ENCODE assay signal across 25 mouse cellular contexts in the genomic region with DNA sequence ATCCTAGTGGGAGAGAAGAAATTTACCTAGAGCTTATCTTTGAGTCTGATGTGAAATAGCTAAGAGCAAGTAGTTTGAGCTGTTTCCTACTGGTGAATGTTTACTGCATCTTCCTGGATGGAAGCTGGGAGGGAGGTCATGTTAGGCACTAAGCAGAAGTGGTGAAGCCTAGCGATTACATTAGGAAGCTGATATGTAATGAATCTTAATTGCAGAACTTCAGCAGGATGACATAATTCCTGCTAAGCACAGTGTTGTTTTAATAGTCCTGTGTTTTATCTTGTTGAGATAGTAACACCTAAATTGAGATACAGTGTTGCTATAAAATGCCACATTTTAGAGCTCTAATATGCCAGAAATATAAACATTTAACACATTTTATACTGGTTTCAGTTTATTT. TPM values are rescaled to one million over a fixed set of nuclear protein-coding genes. Genes with fewer than 3 reads are reported as not detected.
DNase-seq lines count a peak whose midpoint lies in the region; ATAC-seq lines count a peak whose summit lies in the region.
"Had no signal": no experiment of that assay in that cellular context is flagged by ENCODE, and none has a peak within 500 bp of the region (broad histone marks: within the 10 kb centered on the region; RNA-seq: fewer than 3 reads in every experiment).

No protein-coding gene starts in this region.

- no peak overlapping the region for H3K4me2 ChIP-seq in embryonic facial prominence, embryonic 13.5 days
- H3K4me2 ChIP-seq in midbrain, embryonic 11.5 days, result no peak overlapping the region
- H3K4me2 ChIP-seq in midbrain, embryonic 14.5 days (ENCODE audit: low read length), result no peak overlapping the region
- H3K4me2 ChIP-seq: embryonic facial prominence, embryonic 12.5 days; forebrain, embryonic 12.5 days; heart, embryonic 13.5 days; hindbrain, embryonic 14.5 days; intestine, embryonic 15.5 days had no signal

- no peaks in the 10 kb centered on the region for H3K27me3 ChIP-seq in embryonic facial prominence, embryonic 13.5 days
- H3K27me3 ChIP-seq in embryonic facial prominence, embryonic 10.5 days (replicated peaks; ENCODE audit: low read depth, poor library complexity, severe bottlenecking), result no peaks in the 10 kb centered on the region
- no peaks in the 10 kb centered on the region for H3K27me3 ChIP-seq in midbrain, embryonic 11.5 days (ENCODE audit: control insufficient read depth, insufficient read depth, low read length)
- H3K27me3 ChIP-seq in midbrain, embryonic 10.5 days (ENCODE audit: low read depth, poor library complexity, severe bottlenecking), result no peaks in the 10 kb centered on the region
- no peaks in the 10 kb centered on the region for H3K27me3 ChIP-seq in midbrain, embryonic 14.5 days (ENCODE audit: control insufficient read depth, insufficient read depth, low read length)
- H3K27me3 ChIP-seq: embryonic facial prominence, embryonic 12.5 days; forebrain, embryonic 12.5 days; heart, embryonic 13.5 days; intestine, embryonic 15.5 days; Patski had no signal

- no peak for DNase-seq in embryonic facial prominence, embryonic 10.5 days (ENCODE audit: low spot score)
- DNase-seq in midbrain, embryonic 11.5 days (ENCODE audit: low spot score, missing footprints), result peak; percentile 23
- DNase-seq in midbrain, embryonic 10.5 days (ENCODE audit: low spot score), result no peak
- DNase-seq in urinary bladder, postnatal 4 days (ENCODE audit: low spot score in 2 of 2), result no peak
- no peak for DNase-seq in midbrain, embryonic 14.5 days
- DNase-seq: adrenal gland, adult 8-10 months; adrenal gland, postnatal 36 days; cerebellum, adult 2 months; cerebellum, postnatal 10 days; embryo, embryonic 11 days; gastrocnemius, postnatal 10 days; heart, postnatal 14 days had no signal

- no peak overlapping the region for H3K9ac ChIP-seq in embryonic facial prominence, embryonic 13.5 days
- no peak overlapping the region for H3K9ac ChIP-seq in midbrain, embryonic 11.5 days (ENCODE audit: low read length)
- no peak overlapping the region for H3K9ac ChIP-seq in midbrain, embryonic 14.5 days (replicated peaks; ENCODE audit: low read length)
- H3K9ac ChIP-seq: embryonic facial prominence, embryonic 12.5 days; forebrain, embryonic 12.5 days; heart, embryonic 13.5 days; hindbrain, embryonic 14.5 days; intestine, embryonic 15.5 days had no signal

- peak overlapping the region; percentile 22; the same call in 1 of the 2 replicates for H3K27ac ChIP-seq in embryonic facial prominence, embryonic 13.5 days
- no peak overlapping the region for H3K27ac ChIP-seq in embryonic facial prominence, embryonic 10.5 days (replicated peaks)
- no peak overlapping the region for H3K27ac ChIP-seq in midbrain, embryonic 11.5 days (ENCODE audit: low read depth, low read length)
- no peak overlapping the region for H3K27ac ChIP-seq in midbrain, embryonic 10.5 days (replicated peaks)
- no peak overlapping the region for H3K27ac ChIP-seq in midbrain, embryonic 14.5 days (replicated peaks; ENCODE audit: low read depth, low read length)
- H3K27ac ChIP-seq: embryonic facial prominence, embryonic 12.5 days; forebrain, embryonic 12.5 days; heart, embryonic 13.5 days; hindbrain, embryonic 10.5 days; hindbrain, embryonic 14.5 days; intestine, embryonic 15.5 days had no signal

- WGBS in embryonic facial prominence, embryonic 13.5 days, result 59% methylated on average over 1 of the region's 1 CpGs
- WGBS in embryonic facial prominence, embryonic 10.5 days, result 82% methylated on average over 1 of the region's 1 CpGs
- 93% methylated on average over 1 of the region's 1 CpGs for WGBS in midbrain, embryonic 11.5 days
- 90% methylated on average over 1 of the region's 1 CpGs for WGBS in midbrain, embryonic 10.5 days
- WGBS in midbrain, embryonic 14.5 days, result 92% methylated on average over 1 of the region's 1 CpGs

- H3K4me3 ChIP-seq in embryonic facial prominence, embryonic 13.5 days, result no peak overlapping the region
- no peak overlapping the region for H3K4me3 ChIP-seq in embryonic facial prominence, embryonic 10.5 days
- H3K4me3 ChIP-seq in midbrain, embryonic 11.5 days (ENCODE audit: low read depth, low read length), result no peak overlapping the region
- no peak overlapping the region for H3K4me3 ChIP-seq in midbrain, embryonic 10.5 days
- H3K4me3 ChIP-seq in midbrain, embryonic 14.5 days (replicated peaks; ENCODE audit: low read depth, low read length), result no peak overlapping the region
- H3K4me3 ChIP-seq: embryonic facial prominence, embryonic 12.5 days; forebrain, embryonic 12.5 days; heart, embryonic 13.5 days; hindbrain, embryonic 10.5 days; intestine, embryonic 15.5 days had no signal

- ATAC-seq in embryonic facial prominence, embryonic 13.5 days (ENCODE audit: insufficient number of reproducible peaks, insufficient read depth, low FRiP score, low TSS enrichment, low read depth), result no peak
- ATAC-seq in midbrain, embryonic 11.5 days (ENCODE audit: low FRiP score), result no peak
- peak; percentile 83 for ATAC-seq in megakaryocyte progenitor cell, adult 5-6 weeks (replicated peaks; ENCODE audit: poor library complexity)
- ATAC-seq in midbrain, embryonic 14.5 days (ENCODE audit: low FRiP score, low TSS enrichment), result no peak
- ATAC-seq: forebrain, embryonic 16.5 days; intestine, embryonic 15.5 days; Patski had no signal

- no peaks in the 10 kb centered on the region for H3K36me3 ChIP-seq in embryonic facial prominence, embryonic 13.5 days
- peaks cover 12% of the 10 kb centered on the region for H3K36me3 ChIP-seq in embryonic facial prominence, embryonic 10.5 days (replicated peaks)
- H3K36me3 ChIP-seq in midbrain, embryonic 11.5 days (ENCODE audit: control insufficient read depth, insufficient read depth, low read length), result no peaks in the 10 kb centered on the region
- peaks cover 16% of the 10 kb centered on the region for H3K36me3 ChIP-seq in midbrain, embryonic 10.5 days
- H3K36me3 ChIP-seq in midbrain, embryonic 14.5 days (ENCODE audit: control insufficient read depth, insufficient read depth, low read length), result no peaks in the 10 kb centered on the region
- H3K36me3 ChIP-seq: embryonic facial prominence, embryonic 12.5 days; intestine, embryonic 15.5 days had no signal

- peaks cover 50% of the 10 kb centered on the region for H3K4me1 ChIP-seq in embryonic facial prominence, embryonic 13.5 days
- H3K4me1 ChIP-seq in embryonic facial prominence, embryonic 10.5 days, result peaks cover 13% of the 10 kb centered on the region
- no peaks in the 10 kb centered on the region for H3K4me1 ChIP-seq in midbrain, embryonic 11.5 days (ENCODE audit: control insufficient read depth, insufficient read depth, low read length)
- peaks cover 27% of the 10 kb centered on the region for H3K4me1 ChIP-seq in midbrain, embryonic 10.5 days
- H3K4me1 ChIP-seq in midbrain, embryonic 14.5 days (ENCODE audit: control insufficient read depth, insufficient read depth, low read length), result peaks cover 11% of the 10 kb centered on the region; the same call in 1 of the 2 replicates

- no peaks in the 10 kb centered on the region for H3K9me3 ChIP-seq in embryonic facial prominence, embryonic 13.5 days
- H3K9me3 ChIP-seq in embryonic facial prominence, embryonic 10.5 days, result no peaks in the 10 kb centered on the region
- H3K9me3 ChIP-seq in midbrain, embryonic 11.5 days (ENCODE audit: control insufficient read depth, low read length), result no peaks in the 10 kb centered on the region
- H3K9me3 ChIP-seq in midbrain, embryonic 10.5 days (replicated peaks), result no peaks in the 10 kb centered on the region
- no peaks in the 10 kb centered on the region for H3K9me3 ChIP-seq in midbrain, embryonic 14.5 days (ENCODE audit: control insufficient read depth, low read length)
- H3K9me3 ChIP-seq: embryonic facial prominence, embryonic 12.5 days; forebrain, embryonic 12.5 days; heart, embryonic 13.5 days; hindbrain, embryonic 10.5 days; intestine, embryonic 15.5 days had no signal

RNA-seq across cellular contexts. Expression of a gene that starts 11.9 kb away (rescaled TPM):
- 100 and 109 TPM in 2 replicates for polyA plus RNA-seq in embryonic facial prominence, embryonic 13.5 days (2015; fragmentation: Nextera tagmentation; extraction: Ambion mirVana)
- polyA plus RNA-seq in embryonic facial prominence, embryonic 10.5 days (2016; fragmentation: Nextera tagmentation; extraction: Ambion mirVana), result 98.0 and 102 TPM in 2 replicates
- polyA plus RNA-seq in midbrain, embryonic 11.5 days (2014; fragmentation: Nextera tagmentation; extraction: Ambion mirVana), result 89.6 and 94.7 TPM in 2 replicates
- 92.2 and 108 TPM in 2 replicates for polyA plus RNA-seq in midbrain, embryonic 10.5 days (2016; fragmentation: Nextera tagmentation; extraction: Ambion mirVana)
- 30.7 and 32.9 TPM in 2 replicates for total RNA-seq in megakaryocyte progenitor cell, adult 5-6 weeks (2015)
- total RNA-seq in megakaryocyte progenitor cell, adult 5-6 weeks (2017), result 36.4 and 48.2 TPM in 2 replicates
- 86.2 and 104 TPM in 2 replicates for polyA plus RNA-seq in midbrain, embryonic 14.5 days (2014; fragmentation: Nextera tagmentation; extraction: Ambion mirVana)

RNA-seq across cellular contexts. Expression of a gene that starts 56.7 kb away (rescaled TPM):
- 0.17 TPM in 1 of 2 replicates, not detected in the other for polyA plus RNA-seq in embryonic facial prominence, embryonic 13.5 days (2015; fragmentation: Nextera tagmentation; extraction: Ambion mirVana)
- polyA plus RNA-seq in embryonic facial prominence, embryonic 10.5 days (2016; fragmentation: Nextera tagmentation; extraction: Ambion mirVana), result 0.11 and 0.22 TPM in 2 replicates
- polyA plus RNA-seq in midbrain, embryonic 11.5 days (2014; fragmentation: Nextera tagmentation; extraction: Ambion mirVana), result 0.12 and 0.50 TPM in 2 replicates
- polyA plus RNA-seq in midbrain, embryonic 10.5 days (2016; fragmentation: Nextera tagmentation; extraction: Ambion mirVana), result 0.20 and 0.47 TPM in 2 replicates
- total RNA-seq in megakaryocyte progenitor cell, adult 5-6 weeks (2015), result 0.64 and 2.4 TPM in 2 replicates
- total RNA-seq in megakaryocyte progenitor cell, adult 5-6 weeks (2017), result 1.4 and 1.8 TPM in 2 replicates
- 0.13 TPM in 2 replicates for polyA plus RNA-seq in midbrain, embryonic 14.5 days (2014; fragmentation: Nextera tagmentation; extraction: Ambion mirVana)
- total RNA-seq: adrenal gland, adult 8-10 months; adrenal gland, postnatal 36 days; gastrocnemius, postnatal 10 days; gastrocnemius, postnatal 4 days had no signal
- polyA plus RNA-seq: C2C12; forebrain, embryonic 16.5 days; frontal cortex, adult 2 months; Patski had no signal
